ENCODE assay signal across 12 mouse cellular contexts in the genomic region with DNA sequence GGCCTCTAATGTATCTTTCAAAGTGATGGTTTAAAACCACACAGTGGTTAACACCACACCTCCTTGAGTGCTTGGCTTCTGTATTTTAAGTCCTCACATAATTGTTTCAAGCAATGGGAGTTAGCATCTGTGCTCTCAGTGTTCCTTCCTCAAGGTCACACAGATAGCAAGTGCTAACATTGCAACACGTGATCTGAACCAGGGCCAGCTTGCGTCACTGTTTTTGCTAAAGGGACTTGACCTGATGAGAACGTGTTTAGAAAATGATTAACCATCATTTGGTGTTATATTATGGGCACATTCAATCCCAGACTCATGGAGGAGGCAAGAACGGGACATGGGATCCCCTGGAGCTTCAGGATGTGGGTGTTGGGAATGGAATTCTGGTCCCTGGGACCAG. TPM values are rescaled to one million over a fixed set of nuclear protein-coding genes. Genes with fewer than 3 reads are reported as not detected.
DNase-seq lines count a peak whose midpoint lies in the region; ATAC-seq and TF ChIP-seq lines count a peak whose summit lies in the region.
"Had no signal": no experiment of that assay in that cellular context is flagged by ENCODE, and none has a peak within 500 bp of the region (broad histone marks: within the 10 kb centered on the region; RNA-seq: fewer than 3 reads in every experiment).

No protein-coding gene starts in this region.

- CTCF ChIA-PET in Patski (lab: Charles Lee): interaction anchor here (0.7 to 1.3 kb wide), 3 partner anchors 15 to 21 kb away, joined by 3 to 4 read pairs (median 3); no protein-coding TSS in a partner anchor

- H3K4me3 ChIP-seq in macrophage (ENCODE audit: inconsistent target): no peak overlapping the region

- POLR2A ChIA-PET in Patski (lab: Charles Lee): interaction anchor here (1.4 kb wide), 1 partner anchor 15 kb away, joined by 3 read pairs; no protein-coding TSS in a partner anchor

- H3K27me3 ChIP-seq in Patski: no peaks in the 10 kb centered on the region

- WGBS in macrophage (ENCODE audit: missing documents): 34% methylated on average over 4 of the region's 4 CpGs

- H3K79me2 ChIP-seq in macrophage (ENCODE audit: inconsistent target): peaks cover 94% of the 10 kb centered on the region

- H3K36me3 ChIP-seq in macrophage (ENCODE audit: inconsistent target): no peaks in the 10 kb centered on the region; the same call in 1 of the 2 replicates
- H3K36me3 ChIP-seq: G1E had no signal

- no peak for TF ChIP-seq CTCF in Patski (IDR thresholded peaks at IDR 0.05)

- peak; percentile 10 for ATAC-seq in Patski
- 0 out of 2 replicates have a peak, but pooled peaks have one; percentile 10 for ATAC-seq in common myeloid progenitor, adult 5-6 weeks (replicated peaks; ENCODE audit: low read depth, poor library complexity, severe bottlenecking)
- no peak for ATAC-seq in activated CD4-positive, CD25-positive, alpha-beta regulatory T cell, adult 4 months
- ATAC-seq: forebrain, embryonic 16.5 days had no signal

- DNase-seq in Patski (ENCODE audit: low read depth, low spot score): no peak
- peak; percentile 91 to 94 for DNase-seq in kidney, postnatal 25 days
- DNase-seq in cerebellum, postnatal 4 days (ENCODE audit: low spot score in 2 of 2): no peak
- DNase-seq in thymus, postnatal 4 days: no peak
- no peak for DNase-seq in right cerebral cortex, adult 2 months (ENCODE audit: low spot score in 2 of 2)
- DNase-seq: cerebellum, adult 11 months; thymus, adult 18-20 months had no signal

- in situ Hi-C loops in Patski (cut with MboI; ENCODE audit: low pct_unique_long_range_greater_than_20kb): loop anchor here (25.0 kb wide), 1 partner anchor 944 kb away; no protein-coding TSS in a partner anchor

- H3K27ac ChIP-seq in macrophage: 0 out of 2 replicates have a peak overlapping the region, but pooled peaks have one; percentile 17

RNA-seq across cellular contexts. Expression of gene Man2a1, which starts 17.3 kb away (rescaled TPM):
- 54.9 TPM for polyA plus RNA-seq in Patski (2021)
- 21.5 and 28.1 TPM in 2 replicates for total RNA-seq in common myeloid progenitor, adult 5-6 weeks (2017)
- total RNA-seq in macrophage (2018; cell fraction: chromatin; rRNA removed): 100 to 1,000 TPM in 21 of 26 experiments, 10 to 100 TPM in 5; 92.2 to 332 (median 110) TPM
- 100 to 1,000 TPM in 10 of 26 experiments, 10 to 100 TPM in 16; 53.5 to 149 (median 90.6) TPM for total RNA-seq in macrophage (2018; cell fraction: cytosol; rRNA removed)
- 100 to 1,000 TPM; 140 to 291 (median 172) TPM for total RNA-seq in macrophage (2018; cell fraction: nucleus; rRNA removed)
- polyA plus RNA-seq in macrophage (2018): 65.6 to 83.0 TPM (median 71.7 TPM) in 3 replicates
- 10 to 100 TPM; 11.8 to 13.5 TPM for polyA plus RNA-seq in activated CD4-positive, CD25-positive, alpha-beta regulatory T cell, adult 4 months (2017; shearing (Covaris generic))
- total RNA-seq: G1E had no signal
- polyA plus RNA-seq: G1E had no signal

Comparison
In these comparisons a context has a peak if more than half of its experiments do, and no peak if none do; other contexts are left out.
1. DNase-seq: peak in kidney, postnatal 25 days (2 of 2); none in Patski (single experiment), cerebellum, postnatal 4 days (0 of 2), thymus, postnatal 4 days (single experiment) and right cerebral cortex, adult 2 months (0 of 2).